Mouse (Mus musculus) olfactory bulb, adult 2 months (tissue): Measurements from ENCODE around the gene Fam161a. TPM values are rescaled to one million over a fixed set of nuclear protein-coding genes. Genes with fewer than 3 reads are reported as not detected.
"Not testable (repeated sequence)": the region's sequence is repeated elsewhere in the genome, so short reads cannot be mapped to it uniquely, and the experiment has no call there.

ENCODE experiments used
- H3K27ac ChIP-seq: fragments of 200-500 bp; 2 replicates; pipeline ENCODE4 v1.5.1; 2012; ENCODE audit warnings: low read depth, low read length; ENCODE audit not compliant: insufficient read depth
- H3K4me1 ChIP-seq: fragments of 200-500 bp; 2 replicates; pipeline ENCODE4 v1.6.1; 2012; ENCODE audit warnings: low read length; ENCODE audit not compliant: control insufficient read depth, insufficient read depth
- H3K4me3 ChIP-seq: fragments of 200-500 bp; 2 replicates; pipeline ENCODE4 v1.5.1; 2012; ENCODE audit warnings: mild to moderate bottlenecking, low read depth, low read length, moderate library complexity; ENCODE audit not compliant: insufficient read depth
- CTCF ChIP-seq: fragments of 200-500 bp; IDR thresholded peaks from 2 replicates; pipeline ENCODE4 v1.5.1; 2012; ENCODE audit warnings: low read depth, mild to moderate bottlenecking, low read length, moderate library complexity; ENCODE audit not compliant: insufficient read depth
- POLR2A ChIP-seq: fragments of 200-500 bp; IDR thresholded peaks from 2 replicates; pipeline ENCODE4 v1.6.1; 2012; ENCODE audit warnings: mild to moderate bottlenecking, low read depth, low read length, moderate library complexity; ENCODE audit not compliant: insufficient read depth
- WGBS: fragments of 180-500 bp; shearing (Covaris S2); methylation state at CpG from one replicate; pipeline ENCODE4 v1.1.7; 2018; 5-methylcytosine and 5-hydroxymethylcytosine counted together
- polyA plus RNA-seq: library from polyadenylated mRNA; stranded (reverse); fragments of >200 nt; gene quantifications from 2 replicates; pipeline ENCODE4 v1.2.4, GENCODE M21; 2012; ENCODE audit warnings: low replicate concordance; ENCODE audit not compliant: missing spikeins, insufficient read depth, insufficient read length

Fam161a gene
- polyA plus RNA-seq, 1 experiment, result not detected

GRCm38 (mm10) chr11:23065167-23065668, 57.9 kb downstream of the Fam161a start:
- 85% methylated on average over 2 of the region's 2 CpGs for WGBS
- TF ChIP-seq CTCF, result no peak
- TF ChIP-seq POLR2A, result no peak
- no peak overlapping the region for H3K27ac ChIP-seq
- H3K4me3 ChIP-seq, result no peak overlapping the region
- peaks cover 2% of the 10 kb centered on the region; the same call in 1 of the 2 replicates for H3K4me1 ChIP-seq

GRCm38 (mm10) chr11:23067395-23068136, 60.2 kb downstream of the Fam161a start:
- H3K4me3 ChIP-seq, result peak overlapping the region; percentile 83
- under 1% methylated on average over 49 of the region's 49 CpGs for WGBS
- peaks cover 2% of the 10 kb centered on the region; the same call in 1 of the 2 replicates for H3K4me1 ChIP-seq
- H3K27ac ChIP-seq, result peak overlapping the region; percentile 65
- TF ChIP-seq POLR2A (peak; percentile 97), CTCF (no peak)

- WGBS, result 9% methylated on average over 10 of the region's 10 CpGs
- no peak for TF ChIP-seq POLR2A
- no peak for TF ChIP-seq CTCF
These were observed 60.9 kb downstream of the Fam161a start for GRCm38 (mm10) chr11:23068201-23068600.

GRCm38 (mm10) chr11:23068986-23069385, 61.7 kb downstream of the Fam161a start:
- not testable (repeated sequence) for H3K27ac ChIP-seq, H3K4me1 ChIP-seq, H3K4me3 ChIP-seq
- 84% methylated on average over 9 of the region's 9 CpGs for WGBS

More at GRCm38 (mm10) chr11:23068201-23068600, 60.9 kb downstream of the Fam161a start:
- Histone ChIP-seq H3K4me1 (peaks cover 2% of the 10 kb centered on the region; the same call in 1 of the 2 replicates), H3K4me3 (peak overlapping the region; percentile 83), H3K27ac (peak overlapping the region; percentile 24; the same call in 1 of the 2 replicates)

- Histone ChIP-seq H3K4me1 (no peaks in the 10 kb centered on the region), H3K27ac (no peak overlapping the region), H3K4me3 (no peak overlapping the region)
- TF ChIP-seq POLR2A, result no peak
- no peak for TF ChIP-seq CTCF
- WGBS, result 76% methylated on average over 7 of the region's 7 CpGs
These were observed 67.5 kb downstream of the Fam161a start for GRCm38 (mm10) chr11:23074841-23075240.

GRCm38 (mm10) chr11:23078541-23078940, 71.2 kb downstream of the Fam161a start:
- WGBS, result 90% methylated on average over 1 of the region's 1 CpGs

More at GRCm38 (mm10) chr11:23078541-23078940, 71.2 kb downstream of the Fam161a start:
- no peak overlapping the region for H3K4me3 ChIP-seq
- no peak for TF ChIP-seq CTCF
- TF ChIP-seq POLR2A, result no peak
- no peak overlapping the region for H3K27ac ChIP-seq
- no peaks in the 10 kb centered on the region for H3K4me1 ChIP-seq

Other genes with a start within 250 kb of the Fam161a start
- gene B3gnt2, start 146.6 kb upstream of the Fam161a start, polyA plus RNA-seq, result not detected in 2 replicates
- gene Zrsr1, start 35.5 kb upstream of the Fam161a start, polyA plus RNA-seq, result not detected in 2 replicates
- gene Gm28048, start 25.4 kb upstream of the Fam161a start, polyA plus RNA-seq, result not detected in 2 replicates
- not detected in 2 replicates for gene Commd1, start 25.1 kb upstream of the Fam161a start, polyA plus RNA-seq
- gene Cct4, start 17.0 kb upstream of the Fam161a start, polyA plus RNA-seq, result not detected in 2 replicates
- not detected in 2 replicates for gene Xpo1, start 248.5 kb downstream of the Fam161a start, polyA plus RNA-seq